Mouse (Mus musculus) ES-E14 (cell line): ENCODE data around the gene Eef1g.

Source experiments
- CHD2 ChIP-seq: IDR thresholded peaks from 2 replicates; pipeline ENCODE4 v1.6.1; 2014; ENCODE audit warnings: mild to moderate bottlenecking, low read depth, low read length, inconsistent platforms
- HCFC1 ChIP-seq: IDR thresholded peaks from 2 replicates; pipeline ENCODE4 v1.6.1; 2012; ENCODE audit warnings: low read length, inconsistent platforms, borderline replicate concordance; ENCODE audit not compliant: insufficient read depth
- MAFK ChIP-seq: IDR thresholded peaks from 2 replicates; pipeline ENCODE4 v1.6.1; 2014; ENCODE audit warnings: mild to moderate bottlenecking, low read depth, low read length, inconsistent platforms; ENCODE audit not compliant: insufficient read depth
- ZNF384 ChIP-seq: IDR thresholded peaks from 2 replicates; pipeline ENCODE4 v1.6.1; 2012; ENCODE audit warnings: low read depth, low read length, inconsistent platforms

- TF ChIP-seq HCFC1 = no peak
- TF ChIP-seq CHD2 = no peak
- TF ChIP-seq MAFK = no peak
- no peak for TF ChIP-seq ZNF384
Observed at GRCm38 (mm10) chr19:8962256-8962655, 4.6 kb upstream of the Eef1g start.
